Comparison of ENCODE assay signal across 12 mouse cellular contexts in genomic region chr12:4872983-4873477, GRCm38 (mm10). TPM values are rescaled to one million over a fixed set of nuclear protein-coding genes. Genes with fewer than 3 reads are reported as not detected.
DNase-seq lines count a peak whose midpoint lies in the region; ATAC-seq and TF ChIP-seq lines count a peak whose summit lies in the region.
"Had no signal": no experiment of that assay in that cellular context is flagged by ENCODE, and none has a peak within 500 bp of the region (broad histone marks: within the 10 kb centered on the region; RNA-seq: fewer than 3 reads in every experiment).

No protein-coding gene starts in this region.

- 38% methylated on average over 5 of the region's 5 CpGs for WGBS in heart, embryonic 12.5 days
- WGBS in heart, adult 2 months = 73% methylated on average over 5 of the region's 5 CpGs
- 91% methylated on average over 5 of the region's 5 CpGs for WGBS in thymus, adult 2 months

- intact Hi-C loops in heart, adult 2 months (cut with DNase I) = no loop called here
- intact Hi-C loops in left cerebral cortex, postnatal 36 days (cut with DNase I) = no loop called here
- intact Hi-C loops in left cerebral cortex, postnatal 25 days (cut with DNase I) = no loop called here

- no peak for TF ChIP-seq RAD21 in MEL (IDR thresholded peaks at IDR 0.05; ENCODE audit: low read depth, low read length)

- no peaks in the 10 kb centered on the region for H3K27me3 ChIP-seq in heart, embryonic 12.5 days (replicated peaks)
- no peaks in the 10 kb centered on the region for H3K27me3 ChIP-seq in heart, adult 2 months (ENCODE audit: control insufficient read depth, insufficient read depth, low read length)
- no peaks in the 10 kb centered on the region for H3K27me3 ChIP-seq in MEL (ENCODE audit: control insufficient read depth in 1 of 2, insufficient read depth in 2 of 2, low read length in 2 of 2)
- H3K27me3 ChIP-seq in erythroblast, embryonic 14.5 days (ENCODE audit: control insufficient read depth) = no peaks in the 10 kb centered on the region
- H3K27me3 ChIP-seq in megakaryocyte, embryonic 14.5 days (replicated peaks) = no peaks in the 10 kb centered on the region
- no peaks in the 10 kb centered on the region for H3K27me3 ChIP-seq in thymus, adult 2 months (ENCODE audit: control insufficient read depth, insufficient read depth, low read length)
- H3K27me3 ChIP-seq: hindbrain, embryonic 15.5 days; midbrain, embryonic 13.5 days had no signal

- DNase-seq in heart, adult 2 months = no peak
- peak; percentile 93 for DNase-seq in MEL (ENCODE audit: low read depth, low spot score)
- DNase-seq in thymus, adult 2 months = no peak
- no peak for DNase-seq in left cerebral cortex, postnatal 36 days (ENCODE audit: low spot score in 2 of 2)
- no peak for DNase-seq in left cerebral cortex, postnatal 25 days (ENCODE audit: low spot score in 2 of 2)
- DNase-seq: kidney, adult 9 months had no signal

- TF ChIP-seq CTCF in heart, adult 2 months (IDR thresholded peaks at IDR 0.05) = no peak
- no peak for TF ChIP-seq CTCF in MEL (IDR thresholded peaks at IDR 0.05 in 2 of 3, conservative IDR thresholded peaks at IDR 0.05 in 1 of 3; ENCODE audit: control insufficient read depth in 1 of 3, insufficient read depth in 1 of 3, low read depth in 2 of 3, low read length in 3 of 3, poor library complexity in 1 of 3, severe bottlenecking in 1 of 3)
- TF ChIP-seq CTCF in thymus, adult 2 months (IDR thresholded peaks at IDR 0.05; ENCODE audit: borderline replicate concordance, control insufficient read depth, extremely low read depth, insufficient read depth, low read length, poor library complexity) = no peak

- no peaks in the 10 kb centered on the region for H3K36me3 ChIP-seq in heart, embryonic 12.5 days
- H3K36me3 ChIP-seq in heart, adult 2 months (ENCODE audit: control insufficient read depth, insufficient read depth, low read length) = no peaks in the 10 kb centered on the region
- peaks cover 3 to 24% of the 10 kb centered on the region in 2 experiments; a peak in 3 of 4 replicates for H3K36me3 ChIP-seq in MEL (ENCODE audit: control insufficient read depth in 1 of 2, insufficient read depth in 2 of 2, low read length in 2 of 2)
- peaks cover 69% of the 10 kb centered on the region for H3K36me3 ChIP-seq in erythroblast, embryonic 14.5 days (ENCODE audit: control insufficient read depth)
- H3K36me3 ChIP-seq in megakaryocyte, embryonic 14.5 days (replicated peaks; ENCODE audit: low read length) = peaks cover 61% of the 10 kb centered on the region
- no peaks in the 10 kb centered on the region for H3K36me3 ChIP-seq in thymus, adult 2 months (ENCODE audit: control insufficient read depth, insufficient read depth, low read length)
- H3K36me3 ChIP-seq: hindbrain, embryonic 15.5 days; midbrain, embryonic 13.5 days had no signal

- H3K9me3 ChIP-seq in heart, embryonic 12.5 days (replicated peaks) = no peaks in the 10 kb centered on the region
- H3K9me3 ChIP-seq in MEL (replicated peaks; ENCODE audit: insufficient read depth, low read length) = no peaks in the 10 kb centered on the region
- H3K9me3 ChIP-seq in erythroblast, embryonic 14.5 days (ENCODE audit: control insufficient read depth, low read length) = no peaks in the 10 kb centered on the region
- H3K9me3 ChIP-seq in megakaryocyte, embryonic 14.5 days = no peaks in the 10 kb centered on the region
- H3K9me3 ChIP-seq: hindbrain, embryonic 15.5 days; midbrain, embryonic 13.5 days had no signal

- 0 out of 2 replicates have a peak overlapping the region, but pooled peaks have one; percentile 14 for H3K27ac ChIP-seq in heart, embryonic 12.5 days (ENCODE audit: poor library complexity, severe bottlenecking)
- no peak overlapping the region for H3K27ac ChIP-seq in heart, adult 2 months
- peak overlapping the region; percentile 92 for H3K27ac ChIP-seq in MEL (ENCODE audit: control insufficient read depth, low read depth, low read length)
- no peak overlapping the region for H3K27ac ChIP-seq in thymus, adult 2 months (ENCODE audit: control insufficient read depth, insufficient read depth, low read length)
- H3K27ac ChIP-seq: hindbrain, embryonic 15.5 days; layer of hippocampus, adult 2 months; midbrain, embryonic 13.5 days had no signal

- H3K4me1 ChIP-seq in heart, embryonic 12.5 days (replicated peaks) = peaks cover 34% of the 10 kb centered on the region
- peaks cover 3% of the 10 kb centered on the region for H3K4me1 ChIP-seq in heart, adult 2 months (ENCODE audit: control insufficient read depth, insufficient read depth, low read length)
- peaks cover 16 to 34% of the 10 kb centered on the region in 2 experiments for H3K4me1 ChIP-seq in MEL (ENCODE audit: control insufficient read depth in 1 of 2, insufficient read depth in 2 of 2, low read length in 2 of 2)
- peaks cover 72% of the 10 kb centered on the region for H3K4me1 ChIP-seq in erythroblast, embryonic 14.5 days (ENCODE audit: control insufficient read depth)
- H3K4me1 ChIP-seq in megakaryocyte, embryonic 14.5 days = peaks cover 98% of the 10 kb centered on the region
- H3K4me1 ChIP-seq in thymus, adult 2 months (replicated peaks; ENCODE audit: control insufficient read depth, insufficient read depth, low read length) = peaks cover 8% of the 10 kb centered on the region

- no peak for TF ChIP-seq EP300 in heart, adult 2 months (IDR thresholded peaks at IDR 0.05; ENCODE audit: insufficient read depth, low read depth, low read length)
- peak; percentile 97 to 98 for TF ChIP-seq EP300 in MEL (IDR thresholded peaks at IDR 0.05; ENCODE audit: low read depth in 1 of 2, low read length in 2 of 2)

- H3K4me2 ChIP-seq in heart, embryonic 12.5 days = peak overlapping the region; percentile 80; the same call in 1 of the 2 replicates

- no peak overlapping the region for H3K9ac ChIP-seq in heart, embryonic 12.5 days
- no peak overlapping the region for H3K9ac ChIP-seq in heart, adult 2 months (ENCODE audit: low read depth, low read length)
- H3K9ac ChIP-seq in MEL (ENCODE audit: control insufficient read depth, low read depth, low read length, poor library complexity, severe bottlenecking) = peak overlapping the region; percentile 84
- H3K9ac ChIP-seq: hindbrain, embryonic 15.5 days had no signal

- peak; percentile 73 for ATAC-seq in heart, embryonic 12.5 days (ENCODE audit: insufficient number of reproducible peaks, low FRiP score)
- ATAC-seq: midbrain, embryonic 13.5 days had no signal

- no peaks in the 10 kb centered on the region for H3K79me2 ChIP-seq in heart, adult 2 months (replicated peaks; ENCODE audit: control insufficient read depth, insufficient read depth, low read length)
- peaks cover 5% of the 10 kb centered on the region for H3K79me2 ChIP-seq in MEL (ENCODE audit: control insufficient read depth, insufficient read depth, low read length, poor library complexity)

- peak overlapping the region; percentile 39; the same call in 1 of the 2 replicates for H3K4me3 ChIP-seq in heart, embryonic 12.5 days
- no peak overlapping the region for H3K4me3 ChIP-seq in heart, adult 2 months
- H3K4me3 ChIP-seq in MEL (ENCODE audit: control insufficient read depth in 1 of 2, insufficient read depth in 1 of 2, low read depth in 2 of 2, low read length in 2 of 2) = peak overlapping the region; percentile 71 to 93
- peak overlapping the region; percentile 79 for H3K4me3 ChIP-seq in erythroblast, embryonic 14.5 days (replicated peaks)
- peak overlapping the region; percentile 96 for H3K4me3 ChIP-seq in megakaryocyte, embryonic 14.5 days (replicated peaks)
- H3K4me3 ChIP-seq in thymus, adult 2 months (ENCODE audit: control insufficient read depth, insufficient read depth, low read length) = no peak overlapping the region
- H3K4me3 ChIP-seq: layer of hippocampus, adult 2 months; midbrain, embryonic 13.5 days had no signal

- no peak for TF ChIP-seq POLR2A in heart, adult 2 months (IDR thresholded peaks at IDR 0.05; ENCODE audit: insufficient read depth, low read depth, low read length)
- peak in 1 of 2 experiments; percentile 60; a peak in 2 of 4 replicates for TF ChIP-seq POLR2A in MEL (IDR thresholded peaks at IDR 0.05; ENCODE audit: control insufficient read depth in 1 of 2, insufficient read depth in 1 of 2, low read depth in 1 of 2, low read length in 2 of 2, poor library complexity in 1 of 2)
- no peak for TF ChIP-seq POLR2A in thymus, adult 2 months (IDR thresholded peaks at IDR 0.05; ENCODE audit: control insufficient read depth, extremely low read depth, insufficient read depth, low read length, poor library complexity)

RNA-seq across cellular contexts. Expression of gene Mfsd2b, which starts 1.1 kb away (rescaled TPM):
- polyA plus RNA-seq in heart, embryonic 12.5 days (2016; fragmentation: Nextera tagmentation; extraction: Ambion mirVana) = 7.2 TPM in 2 replicates
- 1 to 10 TPM in 1 of 2 experiments, under 1 TPM in 1; 0.55 to 2.3 TPM for total RNA-seq in heart, adult 2 months (2021)
- polyA plus RNA-seq in heart, adult 2 months (2012; rRNA removed) = 1.7 and 2.0 TPM in 2 replicates
- total RNA-seq in MEL (2012; rRNA removed) = 16.9 and 31.9 TPM in 2 replicates
- 100 to 1,000 TPM in 1 of 2 experiments, not detected in 1; 117 TPM for polyA plus RNA-seq in MEL (2012; ENCODE audit: insufficient read depth in 1 of 2, insufficient read length in 2 of 2, low read depth in 1 of 2, low replicate concordance in 2 of 2, missing spikeins in 1 of 2)
- polyA plus RNA-seq in erythroblast, embryonic 14.5 days (2012) = 22.7 and 26.3 TPM in 2 replicates
- 312 and 347 TPM in 2 replicates for polyA plus RNA-seq in megakaryocyte, embryonic 14.5 days (2012; ENCODE audit: insufficient read depth, low replicate concordance)
- 2.3 and 2.7 TPM in 2 replicates for polyA plus RNA-seq in thymus, adult 2 months (2012; rRNA removed)
- total RNA-seq in left cerebral cortex, postnatal 36 days (2021) = 1 to 10 TPM in 1 of 2 experiments, under 1 TPM in 1; 0.54 to 1.1 TPM
- total RNA-seq in left cerebral cortex, postnatal 25 days (2021) = under 1 TPM; 0.80 to 0.87 TPM

RNA-seq across cellular contexts. Expression of gene Wdcp, which starts 29.9 kb away (rescaled TPM):
- polyA plus RNA-seq in heart, embryonic 12.5 days (2016; fragmentation: Nextera tagmentation; extraction: Ambion mirVana) = 14.4 and 14.7 TPM in 2 replicates
- 1 to 10 TPM; 6.2 to 9.1 TPM for total RNA-seq in heart, adult 2 months (2021)
- polyA plus RNA-seq in heart, adult 2 months (2012; rRNA removed) = 7.4 and 12.7 TPM in 2 replicates
- total RNA-seq in MEL (2012; rRNA removed) = 16.5 and 22.6 TPM in 2 replicates
- 10 to 100 TPM in 1 of 2 experiments, not detected in 1; 12.6 TPM for polyA plus RNA-seq in MEL (2012; ENCODE audit: insufficient read depth in 1 of 2, insufficient read length in 2 of 2, low read depth in 1 of 2, low replicate concordance in 2 of 2, missing spikeins in 1 of 2)
- polyA plus RNA-seq in erythroblast, embryonic 14.5 days (2012) = 0.05 and 0.17 TPM in 2 replicates
- polyA plus RNA-seq in megakaryocyte, embryonic 14.5 days (2012; ENCODE audit: insufficient read depth, low replicate concordance) = 1.00 TPM in 1 of 2 replicates, not detected in the other
- 9.8 and 10.9 TPM in 2 replicates for polyA plus RNA-seq in thymus, adult 2 months (2012; rRNA removed)
- 10 to 100 TPM; 10.8 to 12.9 TPM for total RNA-seq in left cerebral cortex, postnatal 36 days (2021)
- total RNA-seq in left cerebral cortex, postnatal 25 days (2021) = 10 to 100 TPM; 11.8 to 12.1 TPM

RNA-seq across cellular contexts. Expression of gene Fkbp1b, which starts 31.6 kb away (rescaled TPM):
- polyA plus RNA-seq in heart, embryonic 12.5 days (2016; fragmentation: Nextera tagmentation; extraction: Ambion mirVana) = 6.9 and 10.7 TPM in 2 replicates
- 1 to 10 TPM in 1 of 2 experiments, under 1 TPM in 1; 0.50 to 1.1 TPM for total RNA-seq in heart, adult 2 months (2021)
- 2.4 and 3.6 TPM in 2 replicates for polyA plus RNA-seq in heart, adult 2 months (2012; rRNA removed)
- 2.1 and 3.0 TPM in 2 replicates for total RNA-seq in MEL (2012; rRNA removed)
- polyA plus RNA-seq in MEL (2012; ENCODE audit: insufficient read depth in 1 of 2, insufficient read length in 2 of 2, low read depth in 1 of 2, low replicate concordance in 2 of 2, missing spikeins in 1 of 2) = 1 to 10 TPM in 1 of 2 experiments, not detected in 1; 6.8 TPM
- 0.04 TPM in 1 of 2 replicates, not detected in the other for polyA plus RNA-seq in erythroblast, embryonic 14.5 days (2012)
- 3.8 and 15.5 TPM in 2 replicates for polyA plus RNA-seq in megakaryocyte, embryonic 14.5 days (2012; ENCODE audit: insufficient read depth, low replicate concordance)
- polyA plus RNA-seq in thymus, adult 2 months (2012; rRNA removed) = 1.7 and 3.7 TPM in 2 replicates
- 10 to 100 TPM; 43.8 to 54.7 TPM for total RNA-seq in left cerebral cortex, postnatal 36 days (2021)
- 10 to 100 TPM; 42.6 to 51.0 TPM for total RNA-seq in left cerebral cortex, postnatal 25 days (2021)

RNA-seq across cellular contexts. Expression of gene Ubxn2a, which starts 34.5 kb away (rescaled TPM):
- polyA plus RNA-seq in heart, embryonic 12.5 days (2016; fragmentation: Nextera tagmentation; extraction: Ambion mirVana) = 36.0 and 38.2 TPM in 2 replicates
- 10 to 100 TPM; 72.1 to 76.0 TPM for total RNA-seq in heart, adult 2 months (2021)
- polyA plus RNA-seq in heart, adult 2 months (2012; rRNA removed) = 11.2 and 22.5 TPM in 2 replicates
- 20.3 and 22.8 TPM in 2 replicates for total RNA-seq in MEL (2012; rRNA removed)
- 10 to 100 TPM in 1 of 2 experiments, not detected in 1; 21.9 TPM for polyA plus RNA-seq in MEL (2012; ENCODE audit: insufficient read depth in 1 of 2, insufficient read length in 2 of 2, low read depth in 1 of 2, low replicate concordance in 2 of 2, missing spikeins in 1 of 2)
- 0.87 and 1.5 TPM in 2 replicates for polyA plus RNA-seq in erythroblast, embryonic 14.5 days (2012)
- polyA plus RNA-seq in megakaryocyte, embryonic 14.5 days (2012; ENCODE audit: insufficient read depth, low replicate concordance) = 2.5 and 10.4 TPM in 2 replicates
- 3.3 and 5.9 TPM in 2 replicates for polyA plus RNA-seq in thymus, adult 2 months (2012; rRNA removed)
- 10 to 100 TPM; 55.7 to 58.6 TPM for total RNA-seq in left cerebral cortex, postnatal 36 days (2021)
- 10 to 100 TPM; 53.3 to 53.4 TPM for total RNA-seq in left cerebral cortex, postnatal 25 days (2021)

RNA-seq across cellular contexts. Expression of gene Atad2b, which starts 44.1 kb away (rescaled TPM):
- 13.0 and 13.1 TPM in 2 replicates for polyA plus RNA-seq in heart, embryonic 12.5 days (2016; fragmentation: Nextera tagmentation; extraction: Ambion mirVana)
- 10 to 100 TPM; 13.7 to 14.6 TPM for total RNA-seq in heart, adult 2 months (2021)
- 4.0 and 7.4 TPM in 2 replicates for polyA plus RNA-seq in heart, adult 2 months (2012; rRNA removed)
- total RNA-seq in MEL (2012; rRNA removed) = 9.9 and 11.2 TPM in 2 replicates
- 10 to 100 TPM; 15.3 to 44.3 TPM for polyA plus RNA-seq in MEL (2012; ENCODE audit: insufficient read depth in 1 of 2, insufficient read length in 2 of 2, low read depth in 1 of 2, low replicate concordance in 2 of 2, missing spikeins in 1 of 2)
- polyA plus RNA-seq in erythroblast, embryonic 14.5 days (2012) = 0.40 and 0.65 TPM in 2 replicates
- polyA plus RNA-seq in megakaryocyte, embryonic 14.5 days (2012; ENCODE audit: insufficient read depth, low replicate concordance) = 1.4 and 7.0 TPM in 2 replicates
- 25.5 and 50.2 TPM in 2 replicates for polyA plus RNA-seq in thymus, adult 2 months (2012; rRNA removed)
- total RNA-seq in left cerebral cortex, postnatal 36 days (2021) = 10 to 100 TPM; 26.5 to 34.2 TPM
- 10 to 100 TPM; 25.6 to 33.2 TPM for total RNA-seq in left cerebral cortex, postnatal 25 days (2021)

Comparison
In these comparisons a context has a peak if more than half of its experiments do, and no peak if none do; other contexts are left out.
1. H3K27ac ChIP-seq: peak in heart, embryonic 12.5 days (single experiment) and MEL (single experiment); none in heart, adult 2 months (single experiment) and thymus, adult 2 months (single experiment).
2. H3K4me3 ChIP-seq: peak in heart, embryonic 12.5 days (single experiment), MEL (2 of 2), erythroblast, embryonic 14.5 days (single experiment) and megakaryocyte, embryonic 14.5 days (single experiment); none in heart, adult 2 months (single experiment) and thymus, adult 2 months (single experiment).